In genomic region chr3:35342584-35342983, GRCm38 (mm10) we compare ENCODE assay signal across 11 mouse cellular contexts.
DNase-seq lines count a peak whose midpoint lies in the region; ATAC-seq and TF ChIP-seq lines count a peak whose summit lies in the region.
"Had no signal": no experiment of that assay in that cellular context is flagged by ENCODE, and none has a peak within 500 bp of the region (broad histone marks: within the 10 kb centered on the region; RNA-seq: fewer than 3 reads in every experiment).

No protein-coding gene starts in this region.

- TF ChIP-seq CTCF in olfactory bulb, adult 2 months (IDR thresholded peaks at IDR 0.05; ENCODE audit: insufficient read depth, low read depth, low read length), result no peak

- ATAC-seq in forebrain, embryonic 11.5 days (replicated peaks; ENCODE audit: low FRiP score), result no peak
- no peak for ATAC-seq in hindbrain, embryonic 16.5 days

- H3K27me3 ChIP-seq in forebrain, embryonic 11.5 days (ENCODE audit: control insufficient read depth, insufficient read depth, low read length), result no peaks in the 10 kb centered on the region
- H3K27me3 ChIP-seq in hindbrain, embryonic 16.5 days (replicated peaks; ENCODE audit: control insufficient read depth, insufficient read depth, low read length), result 0 out of 2 replicates have a peak, but pooled peaks cover 2% of the 10 kb centered on the region

- H3K4me2 ChIP-seq in forebrain, embryonic 11.5 days (ENCODE audit: low read depth, low read length, severe bottlenecking), result no peak overlapping the region
- no peak overlapping the region for H3K4me2 ChIP-seq in hindbrain, embryonic 16.5 days (ENCODE audit: low read length)

- peak overlapping the region; percentile 95 for H3K27ac ChIP-seq in forebrain, embryonic 11.5 days (ENCODE audit: low read depth, low read length)
- peak overlapping the region; percentile 59; the same call in 1 of the 2 replicates for H3K27ac ChIP-seq in hindbrain, embryonic 16.5 days (ENCODE audit: low read depth, low read length)
- peak overlapping the region; percentile 21; the same call in 1 of the 2 replicates for H3K27ac ChIP-seq in olfactory bulb, adult 2 months (ENCODE audit: insufficient read depth, low read depth, low read length)

- TF ChIP-seq POLR2A in olfactory bulb, adult 2 months (IDR thresholded peaks at IDR 0.05; ENCODE audit: insufficient read depth, low read depth, low read length), result no peak

- peak; percentile 68 for DNase-seq in left cerebral cortex, adult 11 months (ENCODE audit: low spot score)
- no peak for DNase-seq in left cerebral cortex, postnatal 4 days
- DNase-seq in forebrain, embryonic 11.5 days (ENCODE audit: low spot score), result no peak
- DNase-seq in adrenal gland, postnatal 25 days, result no peak
- no peak for DNase-seq in ovary, postnatal 36 days (ENCODE audit: low spot score)
- no peak for DNase-seq in spleen, adult 12 weeks (ENCODE audit: low spot score)
- DNase-seq: cerebellum, postnatal 14 days; thymus, postnatal 25 days had no signal

- intact Hi-C loops in left cerebral cortex, postnatal 4 days (cut with DNase I), result loop anchor here (5.0 kb wide), 1 partner anchor 685 kb away; no protein-coding TSS in a partner anchor

- peak overlapping the region; percentile 12; the same call in 1 of the 2 replicates for H3K9ac ChIP-seq in forebrain, embryonic 11.5 days (ENCODE audit: low read length)
- no peak overlapping the region for H3K9ac ChIP-seq in hindbrain, embryonic 16.5 days (ENCODE audit: low read depth, low read length)

- no peak overlapping the region for H3K4me3 ChIP-seq in forebrain, embryonic 11.5 days (ENCODE audit: low read depth, low read length)
- H3K4me3 ChIP-seq in hindbrain, embryonic 16.5 days (ENCODE audit: low read length), result no peak overlapping the region
- no peak overlapping the region for H3K4me3 ChIP-seq in olfactory bulb, adult 2 months (ENCODE audit: insufficient read depth, low read depth, low read length)
- H3K4me3 ChIP-seq: megakaryocyte, embryonic 14.5 days had no signal

- no peaks in the 10 kb centered on the region for H3K9me3 ChIP-seq in forebrain, embryonic 11.5 days (ENCODE audit: control insufficient read depth, low read length)
- no peaks in the 10 kb centered on the region for H3K9me3 ChIP-seq in hindbrain, embryonic 16.5 days (ENCODE audit: control insufficient read depth, low read length)

- WGBS in forebrain, embryonic 11.5 days, result 50% methylated on average over 4 of the region's 4 CpGs
- WGBS in hindbrain, embryonic 16.5 days, result 33% methylated on average over 4 of the region's 4 CpGs
- WGBS in olfactory bulb, adult 2 months, result 40% methylated on average over 4 of the region's 4 CpGs

- H3K36me3 ChIP-seq in forebrain, embryonic 11.5 days (ENCODE audit: control insufficient read depth, insufficient read depth, low read length), result no peaks in the 10 kb centered on the region
- H3K36me3 ChIP-seq in hindbrain, embryonic 16.5 days (ENCODE audit: control insufficient read depth, insufficient read depth, low read length), result no peaks in the 10 kb centered on the region

- H3K4me1 ChIP-seq in forebrain, embryonic 11.5 days (replicated peaks; ENCODE audit: control insufficient read depth, insufficient read depth, low read length), result peaks cover 20% of the 10 kb centered on the region
- H3K4me1 ChIP-seq in hindbrain, embryonic 16.5 days (ENCODE audit: control insufficient read depth, insufficient read depth, low read depth, low read length), result peaks cover 19% of the 10 kb centered on the region
- H3K4me1 ChIP-seq in olfactory bulb, adult 2 months (ENCODE audit: control insufficient read depth, insufficient read depth, low read length), result peaks cover 24% of the 10 kb centered on the region
- H3K4me1 ChIP-seq: megakaryocyte, embryonic 14.5 days had no signal

Comparison
In these comparisons a context has a peak if more than half of its experiments do, and no peak if none do; other contexts are left out.
1. H3K27ac ChIP-seq: peak in every context shown above with its lines; median percentile 95 in forebrain, embryonic 11.5 days; 59 in hindbrain, embryonic 16.5 days; 21 in olfactory bulb, adult 2 months.